Mouse (Mus musculus) ES-E14 (cell line): Measurements from ENCODE around the gene Cntnap4. TPM values are rescaled to one million over a fixed set of nuclear protein-coding genes. Genes with fewer than 3 reads are reported as not detected.

ENCODE experiments used
- DNase-seq: peaks from one replicate; pipeline ENCODE4 v3.0.0-alpha.2; 2013; ENCODE audit warnings: low read depth, low spot score
- H3K27ac ChIP-seq: 2 replicates; pipeline ENCODE4 v1.5.1; 2012; ENCODE audit warnings: low read depth, mild to moderate bottlenecking, low read length, moderate library complexity, mixed read lengths; ENCODE audit not compliant: poor library complexity, insufficient read depth, severe bottlenecking
- H3K36me3 ChIP-seq: 2 replicates; pipeline ENCODE4 v1.6.1; 2012; ENCODE audit warnings: mild to moderate bottlenecking, low read length, moderate library complexity, mixed read lengths; ENCODE audit not compliant: control insufficient read depth, poor library complexity, insufficient read depth, severe bottlenecking
- H3K4me1 ChIP-seq, 2 experiments: fragments of 150-350 bp in 1 of 2; sonication (generic) in 1 of 2; 2 replicates each; pipeline ENCODE4 v1.6.1; 2012; ENCODE audit warnings: low read length in 2 of 2, mild to moderate bottlenecking in 1 of 2, mixed read lengths in 1 of 2; ENCODE audit not compliant: control insufficient read depth in 2 of 2, insufficient read depth in 2 of 2, poor library complexity in 1 of 2
- H3K4me3 ChIP-seq, 2 experiments: fragments of 150-350 bp in 1 of 2; sonication (generic) in 1 of 2; 2 replicates each; pipeline ENCODE4 v1.5.1; 2012; ENCODE audit warnings: low read length in 2 of 2, low read depth in 1 of 2, mild to moderate bottlenecking in 1 of 2, mixed read lengths in 1 of 2; ENCODE audit not compliant: insufficient read depth in 1 of 2, poor library complexity in 1 of 2, severe bottlenecking in 1 of 2
- H3K9ac ChIP-seq: 2 replicates; pipeline ENCODE4 v1.6.1; 2012; ENCODE audit warnings: low read depth, mild to moderate bottlenecking, low read length, mixed read lengths; ENCODE audit not compliant: poor library complexity, insufficient read depth, severe bottlenecking
- H3K9me3 ChIP-seq: fragments of 150-350 bp; sonication (generic); 2 replicates; pipeline ENCODE4 v1.6.1; 2012; ENCODE audit warnings: low read depth, mild to moderate bottlenecking, low read length; ENCODE audit not compliant: control insufficient read depth, insufficient read depth
- CHD2 ChIP-seq: IDR thresholded peaks from 2 replicates; pipeline ENCODE4 v1.6.1; 2014; ENCODE audit warnings: mild to moderate bottlenecking, low read depth, low read length, inconsistent platforms
- HCFC1 ChIP-seq: IDR thresholded peaks from 2 replicates; pipeline ENCODE4 v1.6.1; 2012; ENCODE audit warnings: low read length, inconsistent platforms, borderline replicate concordance; ENCODE audit not compliant: insufficient read depth
- MAFK ChIP-seq: IDR thresholded peaks from 2 replicates; pipeline ENCODE4 v1.6.1; 2014; ENCODE audit warnings: mild to moderate bottlenecking, low read depth, low read length, inconsistent platforms; ENCODE audit not compliant: insufficient read depth
- ZC3H11A ChIP-seq: IDR thresholded peaks from 2 replicates; pipeline ENCODE4 v1.6.1; 2012; ENCODE audit warnings: low read depth, mild to moderate bottlenecking, inconsistent platforms, low read length, borderline replicate concordance
- ZNF384 ChIP-seq: IDR thresholded peaks from 2 replicates; pipeline ENCODE4 v1.6.1; 2012; ENCODE audit warnings: low read depth, low read length, inconsistent platforms
- in situ Hi-C, 2 experiments: fragments of 600-800 bp; cut with MboI; formaldehyde crosslinking; loops; one replicate each; pipeline ENCODE4 v1.15.1; 2025; ENCODE audit warnings: low sequenced_read_pairs in 2 of 2, inconsistent platforms in 1 of 2; ENCODE audit not compliant: unreplicated experiment in 2 of 2
- total RNA-seq: library from RNA; depleted of rRNA; stranded (reverse); fragments of 300-350 nt; gene quantifications from 2 replicates; pipeline ENCODE4 v1.2.3, GENCODE M21; 2012; rRNA removed

Cntnap4 gene
- total RNA-seq, result 0.05 and 0.18 TPM in 2 replicates

DNA sequence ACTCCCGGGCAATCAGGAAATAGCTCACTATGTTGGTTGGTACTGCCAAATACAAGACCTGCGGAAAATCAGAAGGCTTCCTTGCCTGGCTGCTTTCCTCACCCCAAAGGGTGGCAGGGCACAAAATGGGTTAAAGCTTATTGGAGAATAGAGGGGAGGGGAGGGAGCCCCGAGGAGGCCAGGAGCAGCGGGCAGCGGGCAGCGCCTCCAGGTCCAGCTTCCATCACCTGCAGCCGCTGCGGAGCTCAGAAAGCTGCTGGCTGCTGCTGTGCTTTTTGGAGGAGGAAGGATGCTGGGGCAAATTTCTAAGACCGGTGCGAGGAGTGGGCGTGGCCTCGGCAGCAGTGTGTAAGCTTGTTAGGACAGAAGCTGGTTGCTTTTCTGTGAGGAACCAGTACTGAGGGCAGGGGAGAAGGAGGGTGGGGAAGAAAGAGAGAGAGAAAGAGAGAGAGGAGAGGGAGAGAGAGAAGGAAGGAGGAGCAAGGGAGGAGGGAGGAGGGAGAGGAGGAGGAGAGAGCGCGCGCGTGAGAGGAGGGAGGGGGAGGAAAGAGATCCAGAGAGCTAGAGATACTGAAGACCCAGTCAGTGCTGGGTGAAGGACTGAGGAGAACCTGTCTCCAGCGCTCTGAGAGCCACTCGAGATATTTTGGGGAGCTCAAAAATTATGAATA lies at the start of gene Cntnap4:
TSS of gene Cntnap4 (plus strand) at position 573 of the 671 bp plus-strand sequence.
- Histone ChIP-seq H3K9ac (no peak within 1 kb of the TSS), H3K36me3 (no peaks in the 10 kb centered on the region), H3K4me3 (no peak within 1 kb of the TSS), H3K9me3 (no peaks in the 10 kb centered on the region), H3K27ac (no peak within 1 kb of the TSS), H3K4me1 (no peaks in the 10 kb centered on the region)
- DNase-seq, result peak; percentile 15
- in situ Hi-C loops, result no loop called here
- TF ChIP-seq MAFK (no peak), ZC3H11A (no peak), CHD2 (no peak), ZNF384 (no peak), HCFC1 (no peak)

DNA sequence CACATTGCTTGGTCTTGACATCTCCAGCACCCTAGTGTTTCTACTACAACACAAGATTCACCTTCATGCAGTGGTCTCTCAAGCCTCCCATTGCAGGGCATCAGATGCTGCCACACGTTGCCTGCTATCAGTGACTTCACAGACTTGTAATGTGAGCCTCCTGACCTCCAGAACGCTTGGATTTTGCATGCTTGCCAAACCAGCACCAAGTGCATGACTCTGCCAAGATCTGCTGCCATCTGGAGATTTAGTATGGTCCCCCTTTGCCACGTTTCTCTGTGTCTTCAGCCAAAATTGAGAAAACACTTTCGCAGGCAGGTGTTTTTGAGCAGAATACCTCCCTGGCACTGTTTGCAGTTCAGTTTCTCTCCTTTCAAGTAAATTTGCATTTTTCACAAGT lies 12.5 kb upstream of the Cntnap4 start:
- H3K4me3 ChIP-seq, result no peak overlapping the region
- TF ChIP-seq MAFK, result no peak
- no peak for TF ChIP-seq CHD2
- TF ChIP-seq ZC3H11A, result no peak
- TF ChIP-seq HCFC1, result no peak
- TF ChIP-seq ZNF384, result no peak
- H3K4me1 ChIP-seq, result no peaks in the 10 kb centered on the region
- in situ Hi-C loops, result no loop called here
- H3K27ac ChIP-seq, result no peak overlapping the region
- no peaks in the 10 kb centered on the region for H3K36me3 ChIP-seq
- H3K9ac ChIP-seq, result no peak overlapping the region
- no peak for DNase-seq
- H3K9me3 ChIP-seq, result no peaks in the 10 kb centered on the region

DNA sequence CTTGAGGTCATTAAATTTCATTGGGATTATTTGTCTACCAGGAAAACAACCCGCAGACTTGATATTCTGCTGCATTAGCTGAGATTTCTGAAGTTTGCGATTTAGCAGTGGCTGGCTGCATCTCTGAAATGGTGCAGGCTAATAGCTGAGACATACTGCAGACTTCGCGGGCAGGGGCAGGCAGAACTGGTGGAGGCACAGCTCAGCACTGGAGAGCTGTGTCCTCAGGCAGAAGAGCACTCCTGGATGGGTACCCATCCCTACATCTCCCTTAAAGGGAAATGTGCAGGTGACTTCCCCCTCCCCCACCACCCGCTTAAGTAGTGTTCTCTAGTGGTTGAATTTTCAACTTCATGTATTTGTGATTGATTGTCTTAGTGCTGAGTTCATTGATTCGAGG lies 698 bp downstream of the Cntnap4 start:
- Histone ChIP-seq H3K9ac (no peak overlapping the region), H3K4me3 (no peak overlapping the region), H3K9me3 (no peaks in the 10 kb centered on the region), H3K27ac (no peak overlapping the region), H3K4me1 (no peaks in the 10 kb centered on the region), H3K36me3 (no peaks in the 10 kb centered on the region)
- in situ Hi-C loops, result no loop called here
- TF ChIP-seq HCFC1 (no peak), MAFK (no peak), CHD2 (no peak), ZC3H11A (no peak), ZNF384 (no peak)
- no peak for DNase-seq

DNA sequence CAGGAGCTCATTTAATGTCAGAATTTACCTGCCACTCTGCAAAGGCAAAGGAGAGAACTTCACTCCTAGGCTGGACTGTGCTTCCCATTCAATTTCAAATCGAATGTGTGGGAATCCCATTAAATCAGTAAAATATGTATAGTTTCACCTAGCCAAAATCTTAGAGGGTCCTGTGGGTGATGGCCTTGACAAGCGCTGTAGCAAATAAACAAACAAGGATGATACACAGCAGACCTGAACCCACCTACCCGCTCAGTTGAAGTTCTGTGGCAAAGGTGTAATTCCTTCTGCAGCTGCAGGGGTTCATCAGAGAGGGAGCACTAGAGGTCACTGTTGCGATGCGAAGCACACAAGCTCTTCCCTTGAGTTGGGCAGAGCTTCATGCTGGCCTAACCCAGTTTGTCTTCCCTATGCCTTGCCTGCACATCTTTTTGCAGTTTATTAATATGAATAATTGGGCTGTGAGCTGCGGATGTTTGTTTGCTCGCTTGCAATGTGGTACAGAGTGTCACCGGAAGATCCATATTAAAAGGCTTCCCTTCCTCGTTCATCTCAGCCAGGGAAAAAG lies 1.6 kb downstream of the Cntnap4 start:
- in situ Hi-C loops, result no loop called here
- Histone ChIP-seq H3K27ac (no peak overlapping the region), H3K9ac (no peak overlapping the region), H3K36me3 (no peaks in the 10 kb centered on the region), H3K4me3 (no peak overlapping the region), H3K9me3 (no peaks in the 10 kb centered on the region), H3K4me1 (no peaks in the 10 kb centered on the region)
- DNase-seq, result peak; percentile 21
- no peak for TF ChIP-seq HCFC1
- peak; percentile 62; the same call in 1 of the 2 replicates for TF ChIP-seq ZC3H11A
- TF ChIP-seq MAFK, result no peak

DNA sequence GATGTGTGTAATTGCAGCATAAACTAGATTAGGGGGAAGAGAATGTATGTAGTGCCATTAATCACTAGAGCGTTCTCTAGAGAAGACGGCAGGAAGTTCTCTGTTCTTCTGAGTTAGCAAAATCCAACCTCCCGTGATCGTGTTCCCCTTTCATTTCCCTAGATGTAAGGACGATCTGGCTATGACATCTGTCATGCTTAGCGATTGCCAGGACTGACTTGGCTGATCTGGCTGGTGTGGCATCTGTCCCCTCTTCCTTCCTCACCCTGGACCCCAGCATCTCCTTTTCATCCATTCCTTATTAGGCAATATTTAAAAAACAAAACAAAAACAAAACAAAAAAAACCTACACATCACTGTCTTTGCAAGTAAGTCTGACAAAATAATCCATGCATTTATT lies 11.6 kb downstream of the Cntnap4 start:
- Histone ChIP-seq H3K4me1 (no peaks in the 10 kb centered on the region), H3K9me3 (no peaks in the 10 kb centered on the region), H3K27ac (no peak overlapping the region), H3K4me3 (no peak overlapping the region), H3K9ac (no peak overlapping the region), H3K36me3 (no peaks in the 10 kb centered on the region)
- TF ChIP-seq ZNF384 (no peak), MAFK (no peak), ZC3H11A (no peak), HCFC1 (no peak), CHD2 (no peak)
- in situ Hi-C loops, result no loop called here
- DNase-seq, result no peak
